Mouse (Mus musculus) kidney, postnatal 4 days (tissue): ENCODE measurements at regions not wholly inside any gene's neighbourhood (a gene's known extent, or its start where the extent isn't known, plus 50 kb on each side); places are given as distances from the start of the nearest gene placed in this dataset.

Experiments
- DNase-seq, 2 experiments: peaks; one replicate each; pipeline ENCODE4 v3.0.0; 2021; ENCODE audit warnings: mixed read lengths in 2 of 2

GRCm38 (mm10) chr14:36618459-36619085, 350.0 kb downstream of the Ccser2 start:
- no peak for DNase-seq

GRCm38 (mm10) chr14:36617987-36618386, 350.6 kb downstream of the Ccser2 start:
- DNase-seq, result no peak

- DNase-seq, result no peak
These were observed 353.7 kb downstream of the Ccser2 start for GRCm38 (mm10) chr14:36614926-36615325.

DNA sequence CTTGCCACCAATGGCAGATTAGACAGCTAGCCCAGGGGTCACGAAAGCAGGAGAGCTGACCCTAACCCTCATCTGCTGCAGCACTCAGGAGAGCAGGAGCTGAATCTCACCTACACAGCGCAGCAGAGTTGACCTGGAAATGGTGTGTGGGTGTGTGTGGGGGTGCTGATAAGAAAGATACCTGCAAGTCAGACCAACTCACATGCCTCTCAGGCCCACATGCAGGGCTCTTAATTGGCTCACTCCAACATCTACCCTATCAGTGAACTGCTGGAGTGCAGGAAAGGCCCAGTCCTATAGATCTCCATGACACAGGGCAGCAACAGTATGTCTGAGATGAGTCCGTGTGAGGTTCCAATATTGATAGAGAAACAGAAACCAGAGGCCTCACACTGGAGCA, 355.7 kb downstream of the Ccser2 start:
- DNase-seq, result no peak

DNA sequence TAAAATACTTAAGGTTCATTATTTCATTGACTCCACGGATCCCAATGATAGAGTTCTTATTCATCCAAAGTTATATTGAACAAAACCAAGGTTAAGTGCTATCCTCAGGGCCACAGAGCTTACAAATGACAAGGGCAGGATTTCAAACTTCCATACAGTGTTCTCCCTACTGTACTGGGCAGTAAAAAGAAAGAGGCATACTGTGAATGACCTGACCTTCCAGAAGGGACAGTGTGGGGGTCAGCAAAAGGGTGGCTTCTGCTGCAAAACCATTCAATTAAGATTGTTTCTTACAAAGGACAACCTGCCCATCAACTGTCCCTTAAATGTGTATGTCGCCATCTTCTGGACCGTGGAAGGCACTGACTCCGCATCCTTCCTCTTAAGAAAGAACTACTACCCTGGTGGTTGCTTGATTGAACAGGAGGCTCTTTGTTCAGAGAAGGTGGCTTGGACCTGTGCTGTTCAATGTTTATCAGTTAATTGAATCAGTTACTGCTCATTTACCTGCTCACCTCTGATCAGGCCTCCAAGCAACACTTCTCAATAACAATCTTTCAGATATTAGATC, 384.4 kb downstream of the Ccser2 start:
- DNase-seq, result peak; percentile 3 to 5

DNA sequence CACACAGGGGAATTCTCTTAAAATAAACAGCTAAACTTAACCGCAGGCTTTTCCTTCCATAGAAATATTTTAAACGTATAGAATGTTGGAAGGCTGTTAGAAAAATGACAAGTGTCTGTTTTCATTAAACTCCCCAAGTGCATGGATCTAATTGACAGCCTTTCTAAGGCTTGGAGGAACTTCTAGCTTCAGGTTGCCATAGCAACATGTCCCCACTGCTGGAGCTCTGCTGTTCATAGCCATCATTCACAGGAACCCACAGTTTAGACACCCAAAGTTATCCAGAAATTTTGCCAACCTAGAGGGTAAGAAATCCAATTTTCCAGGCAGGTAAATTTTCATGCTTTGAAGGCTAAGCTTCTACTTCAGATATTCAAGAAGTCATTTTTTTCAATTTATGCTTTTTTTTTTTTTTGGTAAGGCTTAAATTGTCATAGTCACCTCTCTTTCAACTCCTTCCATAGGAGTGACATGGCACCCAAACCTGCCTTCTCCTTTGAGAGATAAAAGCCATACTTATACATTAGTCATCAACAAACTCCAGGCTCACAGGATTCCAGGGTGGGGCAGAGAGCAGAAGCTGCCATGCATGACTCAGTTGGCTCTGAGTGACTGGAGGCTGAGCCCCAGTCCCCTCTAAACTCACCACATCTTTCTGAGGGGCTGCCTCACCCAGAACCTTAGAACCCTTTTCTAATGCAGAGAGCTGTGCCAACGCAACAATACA, 385.1 kb downstream of the Ccser2 start:
- no peak for DNase-seq

- DNase-seq, result no peak
These were observed 405.2 kb downstream of the Ccser2 start for GRCm38 (mm10) chr14:36563229-36563865.

DNA sequence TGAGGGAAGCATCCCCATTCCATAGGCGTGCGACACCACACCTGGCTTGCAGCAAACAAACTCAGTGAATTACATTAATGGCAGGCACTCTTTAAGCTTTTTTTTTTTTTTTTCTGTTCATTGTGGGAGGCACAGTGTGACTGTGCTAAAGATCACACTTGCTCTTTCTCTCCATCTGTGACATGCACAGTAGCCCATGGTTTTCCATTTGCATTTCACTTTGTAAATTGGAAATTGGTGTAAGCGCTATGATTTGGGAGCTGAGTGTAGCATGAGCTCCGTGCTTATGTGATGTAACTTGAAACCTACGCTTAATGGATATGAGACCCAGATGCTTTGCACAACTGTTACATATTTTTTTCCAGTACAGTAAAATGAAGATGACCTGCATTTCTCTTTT, 431.2 kb downstream of the Ccser2 start:
- no peak for DNase-seq

DNA sequence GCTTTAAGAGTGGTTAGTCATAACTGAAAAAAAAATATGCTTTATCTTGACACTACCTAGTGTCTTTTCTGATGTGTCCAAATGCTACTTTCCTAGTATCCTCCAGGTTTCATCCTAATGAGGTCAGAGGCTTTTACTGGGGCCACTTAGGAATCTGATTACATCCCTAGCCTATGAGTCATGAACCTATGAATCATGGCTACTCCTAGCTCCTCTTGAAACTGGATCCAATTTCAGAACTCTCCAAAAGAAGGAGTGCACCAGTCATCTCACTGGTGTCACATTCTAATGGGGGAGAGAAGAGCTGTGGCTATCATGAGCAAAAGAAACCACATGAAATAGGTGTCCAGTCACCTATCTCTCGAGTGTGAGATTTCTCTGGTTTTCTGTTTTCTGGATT, 432.6 kb downstream of the 4930474N05Rik start:
- no peak for DNase-seq

- no peak for DNase-seq
These were observed 430.9 kb downstream of the 4930474N05Rik start for GRCm38 (mm10) chr14:36525591-36526037.

- no peak for DNase-seq
These were observed 407.6 kb downstream of the 4930474N05Rik start for GRCm38 (mm10) chr14:36502076-36502994.

- no peak for DNase-seq
These were observed 404.6 kb downstream of the 4930474N05Rik start for GRCm38 (mm10) chr14:36499323-36499722.

DNA sequence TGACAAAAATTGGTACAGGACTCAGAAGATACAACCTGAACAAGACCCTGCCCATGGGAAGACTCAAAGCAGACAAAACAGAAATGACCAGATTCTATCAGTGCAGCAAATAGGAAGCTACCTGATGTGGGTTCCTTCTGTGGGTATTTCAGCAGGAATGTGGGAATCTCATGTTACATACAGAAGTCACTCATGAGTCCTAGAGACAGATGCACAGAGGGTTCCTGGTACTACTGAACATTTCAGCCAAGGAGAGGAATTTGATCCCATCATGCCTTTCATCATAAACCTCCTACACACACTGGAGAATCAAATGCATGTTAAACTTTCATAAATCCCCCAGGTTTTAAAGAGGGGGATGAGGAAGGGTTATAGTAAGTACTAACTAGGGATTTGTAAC, 390.8 kb downstream of the 4930474N05Rik start:
- no peak for DNase-seq

DNA sequence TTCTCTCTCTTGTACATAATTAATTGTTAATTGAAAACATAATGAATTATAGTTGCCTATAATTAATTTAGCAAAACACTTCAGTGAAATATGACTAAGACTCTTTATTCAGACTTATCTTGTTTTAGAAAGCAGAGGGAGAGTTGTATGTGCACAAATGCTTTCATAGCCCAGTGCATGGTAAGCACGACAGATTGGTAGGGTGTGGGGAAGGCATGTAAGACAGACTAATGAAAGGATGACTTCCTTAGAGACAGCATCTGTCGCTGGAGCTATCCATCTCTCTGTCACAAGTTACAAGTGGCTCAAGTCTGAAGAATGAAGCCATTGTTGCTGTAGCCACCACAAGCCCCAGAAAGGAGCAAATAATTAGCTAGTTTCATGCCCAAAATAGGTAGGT, 376.9 kb downstream of the 4930474N05Rik start:
- no peak for DNase-seq

GRCm38 (mm10) chr14:36470362-36470761, 375.6 kb downstream of the 4930474N05Rik start:
- no peak for DNase-seq

- DNase-seq, result no peak
These were observed 358.3 kb downstream of the 4930474N05Rik start for GRCm38 (mm10) chr14:36453049-36453448.

DNA sequence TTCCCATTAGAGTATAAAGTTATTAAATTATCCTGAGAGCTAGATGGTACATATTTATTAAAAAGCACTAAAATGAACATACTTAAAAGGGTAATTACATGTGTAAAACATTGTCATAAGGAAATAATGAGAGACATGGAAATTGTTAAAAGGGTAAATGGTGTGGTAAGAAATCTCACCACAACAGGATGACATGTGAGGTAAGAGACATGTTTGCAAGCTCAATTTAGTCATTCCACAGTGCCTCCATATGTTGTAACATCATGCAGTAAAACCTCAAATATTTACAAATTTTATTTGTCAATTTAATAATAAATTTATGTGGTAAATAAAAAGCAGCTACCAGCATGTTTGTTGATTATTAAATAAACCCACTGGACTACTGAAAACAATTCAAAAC, 355.4 kb downstream of the 4930474N05Rik start:
- no peak for DNase-seq

GRCm38 (mm10) chr14:36414656-36415273, 320.0 kb downstream of the 4930474N05Rik start:
- no peak for DNase-seq

DNA sequence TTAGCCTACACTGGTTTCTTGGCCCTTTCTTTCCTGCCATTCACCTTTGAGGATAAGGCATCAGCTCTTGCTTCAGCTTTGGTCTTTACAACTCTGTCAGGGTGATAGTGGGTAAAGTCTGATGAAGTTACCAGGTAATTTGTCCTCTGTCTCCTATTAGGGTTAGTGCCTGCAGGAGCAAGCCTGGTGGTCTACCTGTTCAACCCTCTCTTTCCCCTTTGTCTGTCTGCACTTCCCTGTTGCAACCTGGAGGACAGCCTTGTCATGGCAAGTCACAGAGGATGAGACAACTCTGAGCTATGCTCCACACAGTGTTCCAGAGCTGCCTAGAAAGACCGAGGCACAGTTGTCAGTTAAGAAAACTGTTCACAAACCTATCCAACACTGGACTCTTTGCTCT, 319.5 kb downstream of the 4930474N05Rik start:
- DNase-seq, result no peak
